Mouse (Mus musculus): ENCODE measurements around the gene Litaf. TPM values are rescaled to one million over a fixed set of nuclear protein-coding genes. Genes with fewer than 3 reads are reported as not detected.

Litaf gene
- polyA plus RNA-seq (2012; fragmentation: generic; extraction: Trizol): 10 to 100 TPM; 38.1 to 98.4 TPM

GRCm38 (mm10) chr16:11066029-11066832, at the start of gene Litaf:
TSS of gene Litaf (minus strand) at chr16:11066157.

GRCm38 (mm10) chr16:11060645-11061044, 5.3 kb downstream of the Litaf start, which contains the start of gene Snn:
TSS of gene Snn (plus strand) at chr16:11060945.

Other genes starting within 250 kb of the Litaf start
- 1 to 10 TPM; 2.4 to 7.2 TPM for gene Rmi2, start 231.1 kb downstream of the Litaf start, polyA plus RNA-seq (2012; fragmentation: generic; extraction: Trizol)
- 10 to 100 TPM in 1 of 2 experiments, 1 to 10 TPM in 1; 6.4 to 79.7 TPM for gene Snn, start 5.2 kb downstream of the Litaf start, polyA plus RNA-seq (2012; fragmentation: generic; extraction: Trizol)
- gene Txndc11, start 68.5 kb upstream of the Litaf start, polyA plus RNA-seq (2012; fragmentation: generic; extraction: Trizol): 10 to 100 TPM in 1 of 2 experiments, 1 to 10 TPM in 1; 5.6 to 10.8 TPM
- gene Zc3h7a, start 110.2 kb upstream of the Litaf start, polyA plus RNA-seq (2012; fragmentation: generic; extraction: Trizol): 10 to 100 TPM in 1 of 2 experiments, under 1 TPM in 1; 0.74 to 14.6 TPM
- gene Rsl1d1, start 137.2 kb upstream of the Litaf start, polyA plus RNA-seq (2012; fragmentation: generic; extraction: Trizol): 10 to 100 TPM in 1 of 2 experiments, 1 to 10 TPM in 1; 6.5 to 24.3 TPM
- gene Gspt1, start 188.2 kb upstream of the Litaf start, polyA plus RNA-seq (2012; fragmentation: generic; extraction: Trizol): 10 to 100 TPM; 13.6 to 37.6 TPM
- gene Tnfrsf17, start 247.7 kb upstream of the Litaf start, polyA plus RNA-seq (2012; fragmentation: generic; extraction: Trizol): not detected